28 mouse cellular contexts compared by ENCODE assay signal in the genomic region with DNA sequence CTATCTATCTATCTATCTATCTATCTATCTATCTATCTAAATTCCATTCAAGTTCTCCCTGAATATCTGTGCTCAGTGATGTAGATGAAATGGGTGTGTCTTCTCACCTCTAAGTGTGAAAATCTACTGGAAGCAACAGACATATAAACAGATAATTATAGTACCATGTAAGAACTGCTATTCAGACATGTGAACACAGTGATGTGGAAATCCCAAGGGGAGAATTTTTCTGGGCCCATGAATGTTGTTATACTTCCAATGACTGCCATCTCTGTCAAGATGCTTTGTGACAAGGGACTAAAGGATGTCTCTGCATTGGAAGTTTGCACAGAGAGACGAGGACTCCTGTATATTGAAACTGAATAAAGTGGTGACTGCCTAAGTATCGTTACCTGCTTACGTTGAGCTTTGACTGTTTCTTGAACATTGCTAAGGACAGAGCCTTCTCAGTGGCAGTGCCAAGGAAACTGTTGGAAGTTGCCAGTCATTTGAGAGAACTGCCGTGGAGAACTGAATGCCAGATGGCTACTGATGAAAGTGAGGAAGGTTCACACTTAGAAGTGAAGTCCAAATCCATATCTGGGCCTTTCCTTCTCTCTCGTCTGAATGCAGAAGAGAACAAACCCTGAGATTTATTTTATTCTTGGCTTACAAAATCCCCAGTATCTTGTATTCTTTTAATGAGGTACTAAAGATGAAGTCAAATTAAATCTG.
A peak's percentile ranks its signal among the peaks of the same experiment; 100 is the strongest.
DNase-seq lines count a peak whose midpoint lies in the region; ATAC-seq and TF ChIP-seq lines count a peak whose summit lies in the region.
"Had no signal": no experiment of that assay in that cellular context is flagged by ENCODE, and none has a peak within 500 bp of the region (broad histone marks: within the 10 kb centered on the region; RNA-seq: fewer than 3 reads in every experiment).

No protein-coding gene starts in this region.

- no peak overlapping the region for H3K4me2 ChIP-seq in forebrain, embryonic 14.5 days (ENCODE audit: low read length)
- H3K4me2 ChIP-seq in forebrain, embryonic 11.5 days (ENCODE audit: low read depth, low read length, severe bottlenecking): no peak overlapping the region
- H3K4me2 ChIP-seq in limb, embryonic 11.5 days (ENCODE audit: low read depth, severe bottlenecking): no peak overlapping the region
- H3K4me2 ChIP-seq in midbrain, embryonic 16.5 days (ENCODE audit: low read length): no peak overlapping the region
- H3K4me2 ChIP-seq: embryonic facial prominence, embryonic 12.5 days; embryonic facial prominence, embryonic 15.5 days; forebrain, embryonic 12.5 days; heart, embryonic 11.5 days; hindbrain, embryonic 12.5 days; hindbrain, embryonic 15.5 days; intestine, embryonic 15.5 days had no signal

- H3K4me3 ChIP-seq in forebrain, embryonic 14.5 days (ENCODE audit: low read depth, low read length): no peak overlapping the region
- H3K4me3 ChIP-seq in forebrain, embryonic 11.5 days (ENCODE audit: low read depth, low read length): no peak overlapping the region
- H3K4me3 ChIP-seq in limb, embryonic 11.5 days (ENCODE audit: low read depth, low read length): no peak overlapping the region
- no peak overlapping the region for H3K4me3 ChIP-seq in limb, embryonic 10.5 days
- no peak overlapping the region for H3K4me3 ChIP-seq in midbrain, embryonic 16.5 days (ENCODE audit: low read depth, low read length)
- H3K4me3 ChIP-seq: embryonic facial prominence, embryonic 12.5 days; embryonic facial prominence, embryonic 15.5 days; forebrain, embryonic 12.5 days; heart, adult 2 months; hindbrain, embryonic 12.5 days; hindbrain, embryonic 15.5 days; intestine, embryonic 15.5 days had no signal

- peak; percentile 57; the same call in 1 of the 2 replicates for ATAC-seq in forebrain, embryonic 14.5 days
- ATAC-seq in forebrain, embryonic 11.5 days (replicated peaks; ENCODE audit: low FRiP score): no peak
- ATAC-seq in limb, embryonic 11.5 days (ENCODE audit: insufficient number of reproducible peaks, low FRiP score, low TSS enrichment, low read depth): no peak
- no peak for ATAC-seq in midbrain, embryonic 16.5 days
- ATAC-seq: intestine, embryonic 15.5 days; Patski had no signal

- no peaks in the 10 kb centered on the region for H3K9me3 ChIP-seq in forebrain, embryonic 14.5 days (replicated peaks; ENCODE audit: control insufficient read depth, low read length)
- H3K9me3 ChIP-seq in forebrain, embryonic 11.5 days (ENCODE audit: control insufficient read depth, low read length): no peaks in the 10 kb centered on the region
- no peaks in the 10 kb centered on the region for H3K9me3 ChIP-seq in limb, embryonic 11.5 days (ENCODE audit: control insufficient read depth, low read length)
- H3K9me3 ChIP-seq in limb, embryonic 10.5 days (replicated peaks): no peaks in the 10 kb centered on the region
- no peaks in the 10 kb centered on the region for H3K9me3 ChIP-seq in midbrain, embryonic 16.5 days (replicated peaks; ENCODE audit: control insufficient read depth, low read length, poor library complexity, severe bottlenecking)
- H3K9me3 ChIP-seq: embryonic facial prominence, embryonic 12.5 days; embryonic facial prominence, embryonic 15.5 days; forebrain, embryonic 12.5 days; G1E; hindbrain, embryonic 12.5 days; hindbrain, embryonic 15.5 days; intestine, embryonic 15.5 days had no signal

- WGBS in forebrain, embryonic 14.5 days: 77% methylated on average over 5 of the region's 5 CpGs
- WGBS in forebrain, embryonic 11.5 days: 88% methylated on average over 5 of the region's 5 CpGs
- WGBS in limb, embryonic 11.5 days: 84% methylated on average over 5 of the region's 5 CpGs
- 91% methylated on average over 5 of the region's 5 CpGs for WGBS in limb, embryonic 10.5 days
- 89% methylated on average over 5 of the region's 5 CpGs for WGBS in midbrain, embryonic 16.5 days

- H3K27me3 ChIP-seq in forebrain, embryonic 14.5 days (replicated peaks; ENCODE audit: control insufficient read depth, insufficient read depth, low read length): no peaks in the 10 kb centered on the region
- H3K27me3 ChIP-seq in forebrain, embryonic 11.5 days (ENCODE audit: control insufficient read depth, insufficient read depth, low read length): no peaks in the 10 kb centered on the region
- H3K27me3 ChIP-seq in limb, embryonic 11.5 days (ENCODE audit: control insufficient read depth, insufficient read depth, low read length): no peaks in the 10 kb centered on the region
- peaks cover 63% of the 10 kb centered on the region for H3K27me3 ChIP-seq in limb, embryonic 10.5 days (ENCODE audit: low read depth, poor library complexity, severe bottlenecking)
- no peaks in the 10 kb centered on the region for H3K27me3 ChIP-seq in midbrain, embryonic 16.5 days (ENCODE audit: control insufficient read depth, insufficient read depth, low read depth, low read length)
- H3K27me3 ChIP-seq: CH12.LX; embryonic facial prominence, embryonic 12.5 days; embryonic facial prominence, embryonic 15.5 days; forebrain, embryonic 12.5 days; hindbrain, embryonic 12.5 days; hindbrain, embryonic 15.5 days; intestine, embryonic 15.5 days; Patski had no signal

- H3K9ac ChIP-seq in forebrain, embryonic 14.5 days (ENCODE audit: low read length): no peak overlapping the region
- H3K9ac ChIP-seq in forebrain, embryonic 11.5 days (ENCODE audit: low read length): no peak overlapping the region
- no peak overlapping the region for H3K9ac ChIP-seq in limb, embryonic 11.5 days (ENCODE audit: low read length)
- no peak overlapping the region for H3K9ac ChIP-seq in midbrain, embryonic 16.5 days (ENCODE audit: low read depth, low read length)
- H3K9ac ChIP-seq: embryonic facial prominence, embryonic 12.5 days; embryonic facial prominence, embryonic 15.5 days; forebrain, embryonic 12.5 days; hindbrain, embryonic 12.5 days; hindbrain, embryonic 15.5 days; intestine, embryonic 15.5 days had no signal

- TF ChIP-seq POLR2A in brain, embryonic 14.5 days (IDR thresholded peaks at IDR 0.05; ENCODE audit: borderline replicate concordance, extremely low read depth, insufficient read depth, insufficient read length, poor library complexity, severe bottlenecking): no peak

- no peaks in the 10 kb centered on the region for H3K4me1 ChIP-seq in forebrain, embryonic 14.5 days (ENCODE audit: control insufficient read depth, insufficient read depth, low read length)
- H3K4me1 ChIP-seq in forebrain, embryonic 11.5 days (replicated peaks; ENCODE audit: control insufficient read depth, insufficient read depth, low read length): no peaks in the 10 kb centered on the region
- H3K4me1 ChIP-seq in limb, embryonic 11.5 days (ENCODE audit: control insufficient read depth, insufficient read depth, low read length): peaks cover 3% of the 10 kb centered on the region; the same call in 1 of the 2 replicates
- H3K4me1 ChIP-seq in limb, embryonic 10.5 days: peaks cover 12% of the 10 kb centered on the region
- H3K4me1 ChIP-seq in midbrain, embryonic 16.5 days (ENCODE audit: control insufficient read depth, insufficient read depth, low read length): no peaks in the 10 kb centered on the region
- H3K4me1 ChIP-seq: embryonic facial prominence, embryonic 12.5 days; embryonic facial prominence, embryonic 15.5 days; forebrain, embryonic 12.5 days; hindbrain, embryonic 12.5 days; hindbrain, embryonic 15.5 days; intestine, embryonic 15.5 days had no signal

- no peaks in the 10 kb centered on the region for H3K36me3 ChIP-seq in forebrain, embryonic 14.5 days (ENCODE audit: control insufficient read depth, insufficient read depth, low read length)
- no peaks in the 10 kb centered on the region for H3K36me3 ChIP-seq in forebrain, embryonic 11.5 days (ENCODE audit: control insufficient read depth, insufficient read depth, low read length)
- H3K36me3 ChIP-seq in limb, embryonic 11.5 days (ENCODE audit: control insufficient read depth, insufficient read depth, low read length): no peaks in the 10 kb centered on the region
- H3K36me3 ChIP-seq in limb, embryonic 10.5 days: no peaks in the 10 kb centered on the region
- H3K36me3 ChIP-seq in midbrain, embryonic 16.5 days (ENCODE audit: control insufficient read depth, insufficient read depth, low read length): no peaks in the 10 kb centered on the region
- H3K36me3 ChIP-seq: embryonic facial prominence, embryonic 12.5 days; embryonic facial prominence, embryonic 15.5 days; forebrain, embryonic 12.5 days; G1E; hindbrain, embryonic 12.5 days; hindbrain, embryonic 15.5 days; intestine, embryonic 15.5 days had no signal

- DNase-seq in forebrain, embryonic 14.5 days (ENCODE audit: low spot score): peak; percentile 25
- no peak for DNase-seq in forebrain, embryonic 11.5 days (ENCODE audit: low spot score)
- peak; percentile 7 to 26 for DNase-seq in frontal cortex, adult 2 months (ENCODE audit: extremely low spot score in 1 of 2, low spot score in 1 of 2)
- DNase-seq in frontal cortex, postnatal 14 days (ENCODE audit: low spot score in 2 of 2): no peak
- peak; percentile 12 for DNase-seq in limb, embryonic 11.5 days (ENCODE audit: low spot score)
- no peak for DNase-seq in limb, embryonic 10.5 days (ENCODE audit: low spot score)
- DNase-seq in brain, embryonic 14.5 days (ENCODE audit: low read depth): peak; percentile 54
- DNase-seq: adrenal gland, postnatal 10 days; adrenal gland, postnatal 36 days; B cell, adult 2 months; cerebellum, adult 11-12 months; cerebellum, adult 9-10 months; cerebellum, postnatal 25 days; gastrocnemius, postnatal 25 days; heart, adult 2 months; kidney, adult 11 months; kidney, adult 8-10 months had no signal

- no peak for TF ChIP-seq CTCF in brain, embryonic 14.5 days (IDR thresholded peaks at IDR 0.05; ENCODE audit: borderline replicate concordance, extremely low read depth, insufficient read depth, insufficient read length)

- no peak overlapping the region for H3K27ac ChIP-seq in forebrain, embryonic 14.5 days (ENCODE audit: low read depth, low read length)
- H3K27ac ChIP-seq in forebrain, embryonic 11.5 days (ENCODE audit: low read depth, low read length): no peak overlapping the region
- H3K27ac ChIP-seq in limb, embryonic 11.5 days (replicated peaks; ENCODE audit: low read depth, low read length): no peak overlapping the region
- H3K27ac ChIP-seq in limb, embryonic 10.5 days: no peak overlapping the region
- no peak overlapping the region for H3K27ac ChIP-seq in midbrain, embryonic 16.5 days (ENCODE audit: low read length)
- H3K27ac ChIP-seq: embryonic facial prominence, embryonic 12.5 days; embryonic facial prominence, embryonic 15.5 days; forebrain, embryonic 12.5 days; heart, adult 2 months; hindbrain, embryonic 12.5 days; hindbrain, embryonic 15.5 days; intestine, embryonic 15.5 days had no signal

Comparison
In these comparisons a context has a peak if more than half of its experiments do, and no peak if none do; other contexts are left out.
1. DNase-seq: peak in forebrain, embryonic 14.5 days (single experiment), frontal cortex, adult 2 months (2 of 2), limb, embryonic 11.5 days (single experiment) and brain, embryonic 14.5 days (single experiment); none in forebrain, embryonic 11.5 days (single experiment), frontal cortex, postnatal 14 days (0 of 2) and limb, embryonic 10.5 days (single experiment).